Mouse (Mus musculus) liver, postnatal 0 days (tissue): ENCODE data around the gene Rbm20.

ENCODE experiments used
- CTCF ChIP-seq: sonication (generic); IDR thresholded peaks from 2 replicates; pipeline ENCODE4 v1.5.1; 2016; ENCODE audit warnings: antibody characterized with exemption, low read depth
- EP300 ChIP-seq: IDR thresholded peaks from 2 replicates; pipeline ENCODE4 v1.6.1; 2016; ENCODE audit warnings: antibody characterized with exemption, low read depth, mild to moderate bottlenecking

DNA sequence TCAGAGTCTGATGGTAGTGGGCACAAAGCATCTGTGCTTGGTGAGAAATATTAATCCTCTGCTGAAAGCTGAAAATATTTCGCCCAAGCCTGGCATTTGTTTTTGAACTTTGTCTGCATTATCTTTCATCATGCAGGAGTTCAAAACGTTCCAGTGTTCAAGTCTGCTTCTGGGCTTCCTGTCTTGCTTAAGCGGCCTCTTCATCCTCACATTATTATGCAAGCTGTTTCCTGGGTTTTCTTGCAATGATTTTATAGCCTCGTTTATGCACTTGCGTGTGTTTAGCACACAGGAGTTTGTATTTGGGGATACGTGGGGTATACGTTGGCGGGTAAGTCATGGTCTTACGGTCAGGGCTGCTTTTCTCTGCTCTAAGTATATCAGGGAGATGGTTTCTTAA is 211.2 kb downstream of the Rbm20 start:
- no peak for TF ChIP-seq CTCF
- TF ChIP-seq EP300, result no peak
